Mouse (Mus musculus) G1E (cell line): ENCODE data around the gene Cyren. TPM values are rescaled to one million over a fixed set of nuclear protein-coding genes. Genes with fewer than 3 reads are reported as not detected.

Source experiments
- ATAC-seq: 2 replicates; pipeline ENCODE4 v1.8.0; 2016; ENCODE audit warnings: mild to moderate bottlenecking; ENCODE audit not compliant: insufficient number of reproducible peaks, poor library complexity, low FRiP score, severe bottlenecking; ENCODE audit errors: extremely low read depth
- DNase-seq: peaks from one replicate; pipeline ENCODE4 v3.0.0; 2012; ENCODE audit warnings: low spot score
- H3K27me3 ChIP-seq: 2 replicates; pipeline ENCODE4 v1.6.1; 2012; ENCODE audit warnings: mild to moderate bottlenecking, low read length, inconsistent platforms; ENCODE audit not compliant: insufficient read depth
- H3K36me3 ChIP-seq: replicated peaks from 2 replicates; pipeline ENCODE3; 2012; ENCODE audit warnings: mild to moderate bottlenecking, inconsistent platforms
- H3K4me1 ChIP-seq: 2 replicates; pipeline ENCODE4 v1.6.1; 2012; ENCODE audit warnings: low read depth, low read length, inconsistent platforms, mixed read lengths; ENCODE audit not compliant: insufficient read depth
- H3K4me3 ChIP-seq: 2 replicates; pipeline ENCODE4 v1.5.1; 2012; ENCODE audit warnings: low read depth, mild to moderate bottlenecking, inconsistent platforms, low read length, moderate library complexity, mixed read lengths
- H3K9me3 ChIP-seq: replicated peaks from 2 replicates; pipeline ENCODE4 v1.6.1; 2012; ENCODE audit warnings: inconsistent platforms
- CTCF ChIP-seq: IDR thresholded peaks from 2 replicates; pipeline ENCODE4 v1.5.1; 2012; ENCODE audit warnings: low read depth, low read length, inconsistent platforms, mixed read lengths
- GATA1 ChIP-seq: IDR thresholded peaks from 2 replicates; pipeline ENCODE4 v1.6.1; 2012; ENCODE audit warnings: borderline replicate concordance, low read length, inconsistent platforms, mixed read lengths
- GATA2 ChIP-seq: IDR thresholded peaks from 2 replicates; pipeline ENCODE4 v1.6.1; 2012; ENCODE audit warnings: low read depth, low read length, inconsistent platforms, borderline replicate concordance
- POLR2AphosphoS5 ChIP-seq: IDR thresholded peaks from 2 replicates; pipeline ENCODE4 v1.6.1; 2012; ENCODE audit warnings: low read depth, low read length, inconsistent platforms; ENCODE audit not compliant: insufficient replicate concordance
- TAL1 ChIP-seq: conservative IDR thresholded peaks from 2 replicates; pipeline ENCODE4 v1.6.1; 2012; ENCODE audit warnings: low read depth, low read length, inconsistent platforms, mixed read lengths
- polyA plus RNA-seq: library from polyadenylated mRNA; stranded (reverse); fragments of >175 nt; gene quantifications from 2 replicates; pipeline ENCODE4 v1.2.3, GENCODE M21; 2012
- total RNA-seq, 2 experiments: library from RNA; stranded (forward) in 1 of 2; stranded (reverse) in 1 of 2; fragments of 200-1000 nt in 1 of 2; fragments of >200 nt in 1 of 2; fragmentation: Nextera tagmentation in 1 of 2; gene quantifications; 2 replicates each; pipeline ENCODE4 v1.2.3; 2014 to 2017

Cyren gene
- total and polyA plus RNA-seq, 3 experiments = 8.1 to 20.1 (median 17.4) TPM

- Histone ChIP-seq H3K4me3 (no peak overlapping the region), H3K36me3 (peaks cover 71% of the 10 kb centered on the region), H3K9me3 (no peaks in the 10 kb centered on the region), H3K27me3 (no peaks in the 10 kb centered on the region), H3K4me1 (peaks cover 46% of the 10 kb centered on the region)
- ATAC-seq (no peak), DNase-seq (no peak)
- TF ChIP-seq POLR2AphosphoS5 (no peak), GATA1 (no peak), CTCF (no peak), GATA2 (no peak), TAL1 (no peak)
These were observed 29.3 kb upstream of the Cyren start for GRCm38 (mm10) chr6:34907121-34907614.

GRCm38 (mm10) chr6:34906661-34907060, 28.8 kb upstream of the Cyren start:
- H3K4me1 ChIP-seq = peaks cover 51% of the 10 kb centered on the region
- H3K9me3 ChIP-seq = no peaks in the 10 kb centered on the region
- peaks cover 76% of the 10 kb centered on the region for H3K36me3 ChIP-seq
- TF ChIP-seq CTCF (no peak), POLR2AphosphoS5 (no peak), GATA1 (no peak), TAL1 (no peak), GATA2 (no peak)
- no peak for DNase-seq
- no peaks in the 10 kb centered on the region for H3K27me3 ChIP-seq
- H3K4me3 ChIP-seq = no peak overlapping the region
- ATAC-seq = no peak

GRCm38 (mm10) chr6:34906125-34906524, 28.3 kb upstream of the Cyren start:
- no peaks in the 10 kb centered on the region for H3K9me3 ChIP-seq
- ATAC-seq = no peak
- DNase-seq = no peak
- H3K27me3 ChIP-seq = no peaks in the 10 kb centered on the region
- H3K36me3 ChIP-seq = peaks cover 81% of the 10 kb centered on the region
- TF ChIP-seq GATA1 (no peak), TAL1 (no peak), CTCF (no peak), POLR2AphosphoS5 (no peak), GATA2 (no peak)
- no peak overlapping the region for H3K4me3 ChIP-seq
- H3K4me1 ChIP-seq = peaks cover 48% of the 10 kb centered on the region

GRCm38 (mm10) chr6:34904361-34904760, 26.5 kb upstream of the Cyren start:
- Histone ChIP-seq H3K4me1 (peaks cover 35% of the 10 kb centered on the region), H3K36me3 (peaks cover 98% of the 10 kb centered on the region)

GRCm38 (mm10) chr6:34903851-34904250, 26.0 kb upstream of the Cyren start:
- TF ChIP-seq GATA1 = no peak
- no peak for TF ChIP-seq CTCF
- no peak for TF ChIP-seq POLR2AphosphoS5
- TF ChIP-seq TAL1 = no peak
- no peak for TF ChIP-seq GATA2
- no peak for ATAC-seq
- no peaks in the 10 kb centered on the region for H3K9me3 ChIP-seq
- H3K4me1 ChIP-seq = peaks cover 36% of the 10 kb centered on the region
- peaks cover 98% of the 10 kb centered on the region for H3K36me3 ChIP-seq
- H3K4me3 ChIP-seq = no peak overlapping the region
- H3K27me3 ChIP-seq = no peaks in the 10 kb centered on the region
- no peak for DNase-seq

More at GRCm38 (mm10) chr6:34904361-34904760, 26.5 kb upstream of the Cyren start:
- TF ChIP-seq POLR2AphosphoS5 = no peak
- H3K27me3 ChIP-seq = no peaks in the 10 kb centered on the region
- H3K9me3 ChIP-seq = no peaks in the 10 kb centered on the region
- no peak for ATAC-seq
- DNase-seq = no peak
- H3K4me3 ChIP-seq = no peak overlapping the region

GRCm38 (mm10) chr6:34903441-34903840, 25.6 kb upstream of the Cyren start:
- Histone ChIP-seq H3K9me3 (no peaks in the 10 kb centered on the region), H3K4me1 (peaks cover 33% of the 10 kb centered on the region), H3K36me3 (peaks cover 97% of the 10 kb centered on the region), H3K27me3 (no peaks in the 10 kb centered on the region), H3K4me3 (no peak overlapping the region)
- ATAC-seq (no peak), DNase-seq (no peak)
- TF ChIP-seq POLR2AphosphoS5 (no peak), GATA2 (no peak), GATA1 (no peak), TAL1 (no peak), CTCF (no peak)

GRCm38 (mm10) chr6:34902578-34902977, 24.7 kb upstream of the Cyren start:
- DNase-seq = no peak
- Histone ChIP-seq H3K9me3 (no peaks in the 10 kb centered on the region), H3K27me3 (no peaks in the 10 kb centered on the region), H3K4me3 (no peak overlapping the region), H3K4me1 (peaks cover 27% of the 10 kb centered on the region), H3K36me3 (peaks cover 98% of the 10 kb centered on the region)
- no peak for ATAC-seq
- TF ChIP-seq TAL1 (no peak), CTCF (no peak), GATA2 (no peak), GATA1 (no peak)
